Mouse (Mus musculus) layer of hippocampus, adult 11-12 months (tissue): ENCODE data around the gene Fhod1.

Experiments used
- DNase-seq: peaks from one replicate; pipeline ENCODE4 v3.0.0; 2022; ENCODE audit warnings: low spot score

Fhod1 gene

DNA sequence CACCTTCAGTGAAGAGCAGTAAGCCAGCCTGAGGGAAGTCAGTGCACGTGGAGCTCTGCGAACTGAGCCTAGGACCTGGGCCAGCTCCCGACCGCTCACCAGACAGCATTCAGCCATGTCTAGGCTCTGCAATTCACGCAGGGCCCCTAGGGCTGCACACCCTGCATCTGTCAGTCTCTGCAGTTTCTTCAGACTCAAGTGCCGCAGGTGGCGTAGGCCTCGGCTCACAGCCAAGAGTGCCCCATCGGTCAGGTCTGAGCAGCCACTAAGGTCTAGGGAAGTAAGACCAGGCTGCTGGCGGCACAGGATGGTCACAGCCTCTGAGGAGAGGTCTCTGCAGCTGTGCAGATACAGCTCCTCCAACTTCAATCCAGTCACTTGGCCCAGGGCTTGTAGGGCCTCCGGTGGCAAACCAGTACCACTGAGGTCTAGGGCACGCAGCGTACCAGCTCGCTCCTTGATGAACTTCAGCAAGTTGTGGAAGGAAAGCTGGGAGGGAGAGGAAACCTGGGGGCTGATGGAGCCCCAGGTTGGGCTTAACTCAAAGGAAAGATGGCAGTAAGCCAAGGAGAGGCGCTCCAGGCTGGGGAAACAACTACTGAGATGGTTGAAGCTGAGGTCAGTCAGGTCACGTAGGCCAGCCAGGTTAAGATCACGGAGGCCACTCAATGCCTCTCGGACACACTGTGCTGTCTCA lies 32.5 kb downstream of the Fhod1 start:
- DNase-seq = no peak

DNA sequence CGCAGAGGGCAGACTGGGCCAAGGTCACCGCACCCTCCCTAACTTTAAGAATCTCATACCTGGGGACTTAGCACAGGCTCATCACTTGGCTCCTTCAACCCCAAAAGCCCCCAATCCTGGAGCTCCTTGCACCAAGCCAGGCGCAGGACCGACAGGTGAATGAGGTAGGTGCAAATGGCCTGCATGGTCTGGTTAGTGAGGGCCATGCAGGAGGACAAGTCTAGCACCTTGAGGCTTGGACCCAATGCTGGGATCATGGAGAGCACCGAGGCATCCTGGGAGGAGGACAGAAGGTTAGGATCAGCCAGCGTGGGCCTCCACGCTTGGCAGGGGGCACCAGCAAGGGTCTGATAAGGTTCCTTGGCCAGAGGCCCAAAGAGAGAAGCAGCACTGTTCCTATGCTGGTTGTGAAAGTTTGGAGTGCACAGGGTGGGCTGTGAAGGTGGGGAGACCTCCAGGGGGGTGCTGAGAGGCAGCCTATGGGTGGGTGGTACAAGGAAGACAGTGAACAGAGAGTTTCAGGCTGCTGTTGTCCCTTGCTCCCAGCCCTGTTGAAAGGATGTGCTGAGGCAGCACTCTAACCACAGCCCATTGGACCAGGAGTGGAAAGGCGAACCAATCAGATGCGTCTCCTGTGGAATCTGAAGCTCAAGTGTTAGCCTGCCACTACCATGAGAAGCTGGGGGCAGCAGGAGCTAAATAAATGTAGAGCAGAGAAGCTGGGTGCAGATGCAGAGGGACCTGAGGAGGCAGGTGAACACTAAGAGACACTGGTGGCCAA lies 33.9 kb downstream of the Fhod1 start:
- DNase-seq = no peak

DNA sequence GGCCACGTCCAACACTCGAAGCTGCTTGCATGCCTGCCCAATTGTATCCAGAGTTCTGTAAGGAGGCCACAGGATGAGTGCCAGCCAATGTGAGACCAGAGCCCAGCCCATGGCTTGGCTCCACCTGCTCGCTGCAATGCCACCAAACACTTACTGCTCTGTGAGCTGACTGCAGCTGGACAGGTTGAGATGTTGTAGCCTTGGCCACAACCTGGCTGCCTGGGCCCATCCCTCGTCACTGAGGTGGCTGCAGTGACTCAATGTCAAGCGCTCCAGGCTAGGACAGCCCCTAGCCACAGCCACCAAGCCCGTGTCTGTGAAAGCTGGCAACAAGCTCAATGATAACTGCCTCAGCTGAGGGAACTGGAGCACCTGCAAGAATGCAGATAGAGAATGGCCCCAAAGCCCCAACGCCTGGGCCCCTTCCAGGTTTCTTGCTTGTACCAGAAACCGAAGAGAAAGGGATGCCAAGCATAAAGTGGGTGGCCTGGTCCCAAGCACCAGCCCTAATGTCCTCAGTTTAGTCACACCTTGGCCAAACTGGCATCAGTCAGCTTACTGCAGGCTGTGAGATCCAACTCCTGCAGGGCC lies 34.8 kb downstream of the Fhod1 start:
- no peak for DNase-seq

DNA sequence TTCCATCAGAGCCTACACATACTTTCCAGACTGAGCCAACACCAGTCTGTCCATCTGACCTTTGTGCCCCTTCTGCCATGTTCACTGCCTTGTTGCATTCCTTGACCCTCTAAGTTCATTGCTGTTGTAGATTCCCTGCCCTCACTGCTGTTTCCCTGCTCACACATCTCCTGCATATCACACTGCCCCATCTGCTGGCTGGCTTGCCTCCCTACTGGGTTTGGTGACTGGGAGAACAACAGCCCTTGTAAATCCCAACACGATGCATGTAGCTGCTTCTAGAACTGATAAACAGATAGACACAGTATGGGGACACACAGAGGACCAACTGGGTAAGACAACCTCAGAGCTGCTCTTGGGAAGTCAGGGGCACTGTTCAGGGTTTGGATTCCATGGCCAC lies 36.0 kb downstream of the Fhod1 start:
- no peak for DNase-seq

DNA sequence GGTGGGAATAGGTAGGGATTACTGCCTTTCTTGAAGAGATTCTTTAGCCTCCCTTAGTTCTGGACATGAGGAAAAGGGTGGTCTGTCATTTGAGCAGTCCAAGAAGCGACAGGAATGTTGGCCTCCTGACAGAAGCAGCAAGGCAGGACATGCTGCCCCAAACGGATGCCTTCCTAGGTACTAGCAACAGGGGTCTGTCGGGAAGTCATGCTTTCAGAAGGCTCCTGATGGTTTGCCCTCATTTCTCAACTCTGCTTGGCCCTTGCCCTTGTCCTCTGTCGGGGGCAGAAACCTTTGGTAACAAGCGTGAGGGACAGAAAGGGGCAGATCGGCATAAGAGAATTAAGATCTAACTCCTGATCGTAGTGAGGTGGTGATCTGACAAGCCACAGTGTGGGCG lies 37.6 kb downstream of the Fhod1 start:
- no peak for DNase-seq

DNA sequence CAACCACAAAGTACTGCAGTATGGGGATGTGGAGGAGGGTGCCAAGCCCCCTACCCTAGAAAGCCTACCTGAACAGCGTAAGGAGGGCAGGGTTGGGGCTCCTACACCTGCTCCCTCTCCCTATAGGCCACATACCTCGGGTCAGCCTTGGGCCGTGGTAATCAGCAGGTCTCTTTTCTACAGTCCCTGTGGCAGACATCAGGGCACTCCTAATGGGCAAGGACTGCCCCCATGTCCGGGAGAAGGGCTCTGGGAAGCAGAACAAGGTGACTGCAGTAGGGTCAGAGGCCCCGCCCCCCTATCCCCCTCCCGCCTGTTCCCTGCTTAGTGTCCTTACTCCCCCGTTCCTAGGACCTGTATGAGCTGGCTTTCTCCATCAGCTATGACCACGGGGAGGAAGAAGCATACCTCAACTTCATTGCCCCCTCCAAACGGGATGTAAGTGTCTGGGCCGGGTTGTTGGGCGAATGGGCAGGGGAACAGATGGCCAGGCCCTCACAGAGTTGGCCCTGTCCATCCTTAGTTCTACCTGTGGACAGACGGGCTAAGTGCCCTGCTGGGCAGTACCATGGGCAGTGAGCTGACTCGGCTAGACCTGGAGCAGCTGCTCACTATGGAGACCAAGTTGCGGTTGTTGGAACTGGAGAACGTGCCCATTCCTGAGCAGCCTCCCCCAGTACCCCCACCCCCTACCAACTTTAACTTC lies 38.5 kb downstream of the Fhod1 start:
- DNase-seq = no peak

DNA sequence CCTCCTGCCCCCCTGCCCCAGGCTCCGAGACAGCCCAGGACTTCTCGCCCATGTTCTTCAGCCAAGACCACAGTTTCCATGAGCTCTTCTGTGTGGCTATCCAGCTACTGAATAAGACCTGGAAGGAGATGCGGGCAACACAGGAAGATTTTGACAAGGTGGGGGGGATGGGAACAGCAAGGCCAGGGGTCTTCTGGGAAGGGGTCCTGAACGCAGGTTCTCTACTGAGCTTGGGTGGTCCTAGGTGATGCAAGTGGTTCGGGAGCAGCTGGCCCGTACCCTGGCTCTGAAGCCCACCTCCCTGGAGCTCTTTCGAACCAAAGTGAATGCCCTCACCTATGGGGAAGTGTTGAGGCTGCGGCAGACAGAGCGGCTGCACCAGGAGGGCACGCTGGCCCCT lies 39.3 kb downstream of the Fhod1 start:
- no peak for DNase-seq

DNA sequence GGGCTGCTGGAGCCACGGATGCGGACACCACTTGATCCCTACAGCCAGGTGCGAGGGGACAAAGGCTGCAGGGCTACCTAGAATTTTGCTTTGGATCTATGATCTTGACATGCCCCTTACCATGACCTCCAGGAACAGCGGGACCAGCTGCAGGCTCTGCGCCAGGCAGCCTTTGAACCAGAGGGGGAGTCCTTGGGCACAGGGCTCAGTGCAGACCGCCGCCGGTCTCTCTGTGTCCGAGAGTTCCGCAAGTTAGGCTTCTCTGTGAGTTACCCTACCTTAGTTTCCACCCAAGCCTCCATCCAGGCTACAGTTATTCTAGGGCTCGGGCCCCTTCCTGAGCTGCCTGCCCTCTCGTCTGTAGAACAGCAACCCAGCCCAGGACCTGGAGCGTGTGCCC lies 40.1 kb downstream of the Fhod1 start:
- DNase-seq = no peak

DNA sequence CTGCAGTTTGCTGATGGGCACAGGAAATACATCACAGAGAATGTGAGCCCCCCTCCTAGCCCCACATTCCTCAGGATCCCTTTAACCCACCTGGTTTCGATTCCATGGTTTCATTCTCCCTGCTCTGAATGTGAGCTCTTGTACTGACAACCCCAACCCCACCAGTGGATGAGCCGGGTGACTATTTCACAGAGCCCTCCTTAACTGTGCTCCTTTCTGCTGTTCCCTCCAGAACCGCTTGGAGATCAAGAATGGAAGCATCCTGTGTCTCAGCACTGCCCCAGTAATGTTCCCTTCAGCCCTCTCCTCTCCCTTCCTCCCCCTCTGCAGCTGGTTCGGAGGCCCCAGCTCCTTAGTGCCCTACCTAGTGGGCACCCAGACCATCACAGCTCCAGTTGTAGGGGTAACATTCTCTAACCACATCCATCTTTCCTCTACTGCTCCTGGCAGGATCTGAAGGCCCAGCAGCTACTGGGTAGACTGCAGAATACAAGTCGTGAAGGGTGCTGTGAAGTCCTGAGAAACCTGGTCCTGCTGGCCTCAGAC lies 41.5 kb downstream of the Fhod1 start:
- no peak for DNase-seq

DNA sequence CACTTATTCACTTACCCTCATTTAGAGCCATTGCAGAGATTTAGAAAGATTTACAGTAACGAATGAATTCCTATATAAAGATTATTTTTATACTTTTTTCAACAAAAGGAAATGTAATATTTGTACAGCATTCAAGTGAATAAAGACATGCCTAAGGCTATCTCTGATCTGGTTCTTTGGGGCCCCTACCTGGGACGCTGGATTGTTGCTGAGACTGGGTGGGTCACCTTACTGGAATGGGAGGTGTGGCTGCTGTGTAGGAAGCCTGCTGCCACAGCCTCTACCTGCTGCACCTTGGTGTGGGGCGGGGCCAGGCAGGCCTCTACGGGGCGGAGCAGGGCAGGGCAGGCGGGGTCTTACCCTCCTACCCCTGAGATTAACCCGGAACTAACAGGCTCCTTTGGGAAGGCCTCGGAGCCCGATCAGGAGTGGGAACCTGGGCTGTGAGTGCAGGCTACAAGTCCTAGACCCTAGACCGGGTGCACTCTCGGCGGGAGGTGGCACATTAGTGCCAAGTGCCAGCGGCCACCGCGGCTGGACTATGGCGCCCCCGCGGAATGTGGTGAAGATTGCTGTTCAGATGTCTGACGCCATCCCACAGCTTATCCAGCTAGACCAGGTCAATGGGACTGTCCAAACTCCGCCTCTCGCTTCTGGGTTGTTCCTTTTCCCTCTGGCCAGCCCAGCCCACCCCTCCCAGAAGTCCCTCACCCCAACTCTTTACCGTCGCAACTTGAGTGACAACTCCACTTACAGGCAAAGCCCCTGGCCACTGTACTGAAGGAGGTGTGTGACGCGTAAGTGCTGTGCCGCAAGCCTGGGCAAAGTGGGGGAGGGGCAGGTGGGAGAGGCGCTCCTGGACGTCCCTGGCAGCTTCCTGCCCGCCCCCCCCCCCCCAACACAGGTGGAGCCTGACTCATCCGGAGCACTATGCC lies 42.3 kb downstream of the Fhod1 start, which contains the start of gene Elmo3:
Gene Elmo3, plus strand, starts transcription at position 391 of the 935 bp plus-strand sequence.
- DNase-seq = no peak

DNA sequence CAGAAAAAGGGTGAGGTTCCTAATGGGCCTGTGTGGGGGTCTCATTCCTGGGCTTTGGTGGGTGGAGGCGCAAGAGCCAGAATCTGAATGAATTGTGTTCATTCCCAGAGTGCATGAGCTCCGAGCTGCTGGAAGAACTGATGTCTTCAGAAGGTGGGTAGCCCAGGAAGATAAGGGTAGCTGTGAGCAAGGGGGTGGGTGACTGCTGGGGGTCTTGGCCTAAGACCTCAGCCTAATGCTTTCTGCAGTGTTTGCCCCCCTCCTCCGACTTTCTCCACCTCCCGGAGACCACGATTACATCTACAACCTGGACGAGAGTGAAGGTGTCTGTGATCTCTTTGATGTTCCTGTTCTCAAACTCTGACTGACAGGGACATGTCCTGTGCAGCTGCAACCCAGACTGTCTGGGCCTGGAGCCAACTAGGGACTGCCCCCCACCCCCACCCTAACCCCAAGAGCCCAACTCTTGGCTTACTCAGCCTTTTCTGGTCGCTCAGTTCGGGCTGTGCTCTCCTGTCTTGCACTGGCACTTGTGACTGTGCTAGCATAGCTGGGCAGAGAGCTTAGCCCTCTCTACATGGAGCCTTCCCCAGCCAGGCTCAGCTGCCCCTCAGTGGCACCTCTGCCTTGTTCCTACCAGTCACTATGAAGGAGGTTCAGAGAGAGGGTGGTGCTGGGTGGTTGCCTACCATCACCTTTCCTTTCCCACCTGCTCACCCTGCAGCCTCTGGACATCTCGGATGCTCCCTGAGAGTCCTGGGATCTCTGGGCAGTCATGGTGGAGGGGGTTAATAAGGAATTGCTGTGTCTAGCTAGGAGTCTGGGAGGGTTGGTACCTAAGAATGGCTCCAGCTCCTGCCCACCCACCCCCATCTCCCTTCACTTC lies 43.2 kb downstream of the Fhod1 start:
- no peak for DNase-seq

DNA sequence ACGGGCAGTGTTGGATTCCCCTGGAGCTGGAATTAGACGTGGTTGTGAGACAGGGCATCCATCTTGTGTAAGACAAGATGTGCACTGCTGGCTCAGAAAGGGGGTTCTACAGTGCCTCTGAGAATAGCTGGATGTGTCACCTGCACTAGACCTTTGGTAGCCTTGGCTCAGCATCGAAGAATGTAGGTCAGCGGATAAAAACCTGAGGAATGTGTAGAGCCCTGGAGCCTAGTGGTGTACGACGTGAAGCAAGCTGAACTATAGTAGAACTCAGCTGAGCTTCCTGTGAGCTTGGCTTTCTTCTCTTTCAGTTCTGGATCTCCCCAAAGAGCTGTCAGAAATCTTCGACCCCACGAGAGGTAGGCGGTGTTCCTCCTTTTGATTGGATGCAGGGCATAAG lies 43.9 kb downstream of the Fhod1 start:
- no peak for DNase-seq

DNA sequence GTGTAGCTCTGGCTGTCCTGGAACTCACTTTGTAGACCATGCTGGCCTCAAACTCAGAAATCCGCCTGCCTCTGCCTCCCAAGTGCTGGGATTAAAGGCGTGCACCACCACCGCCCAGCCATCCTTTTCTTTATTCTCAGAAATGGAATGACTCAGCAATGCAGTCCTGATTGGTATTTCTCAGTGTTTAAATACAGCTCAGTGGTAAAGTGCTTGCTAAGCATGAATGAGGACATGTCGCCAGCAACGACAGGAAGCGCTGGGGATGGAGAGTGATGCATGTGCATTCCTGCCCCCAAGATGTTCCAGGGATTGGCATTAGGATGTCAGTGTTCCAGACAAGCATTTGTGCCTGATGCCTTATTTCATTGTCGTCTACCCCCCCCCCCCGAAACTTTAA lies 44.4 kb downstream of the Fhod1 start:
- no peak for DNase-seq

DNA sequence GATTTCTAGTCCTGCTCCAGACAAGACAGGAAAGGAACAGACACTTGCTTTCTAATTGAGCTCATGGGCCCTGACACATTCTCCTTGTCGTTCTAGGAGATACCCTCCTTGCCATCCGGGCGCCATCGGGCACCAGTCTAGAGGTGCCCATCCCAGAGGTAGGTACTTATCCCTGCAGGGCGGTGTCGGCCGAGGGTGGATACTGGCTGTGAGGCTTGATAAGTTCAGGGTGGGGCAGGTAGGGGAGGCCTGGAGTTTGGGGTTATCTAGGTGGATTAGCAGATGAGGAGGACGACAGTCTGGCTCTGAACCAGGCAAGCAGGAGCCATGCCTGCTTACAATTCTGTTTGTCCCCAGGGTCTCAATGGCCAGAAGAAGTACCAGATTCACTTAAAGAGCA lies 47.8 kb downstream of the Fhod1 start:
- no peak for DNase-seq

DNA sequence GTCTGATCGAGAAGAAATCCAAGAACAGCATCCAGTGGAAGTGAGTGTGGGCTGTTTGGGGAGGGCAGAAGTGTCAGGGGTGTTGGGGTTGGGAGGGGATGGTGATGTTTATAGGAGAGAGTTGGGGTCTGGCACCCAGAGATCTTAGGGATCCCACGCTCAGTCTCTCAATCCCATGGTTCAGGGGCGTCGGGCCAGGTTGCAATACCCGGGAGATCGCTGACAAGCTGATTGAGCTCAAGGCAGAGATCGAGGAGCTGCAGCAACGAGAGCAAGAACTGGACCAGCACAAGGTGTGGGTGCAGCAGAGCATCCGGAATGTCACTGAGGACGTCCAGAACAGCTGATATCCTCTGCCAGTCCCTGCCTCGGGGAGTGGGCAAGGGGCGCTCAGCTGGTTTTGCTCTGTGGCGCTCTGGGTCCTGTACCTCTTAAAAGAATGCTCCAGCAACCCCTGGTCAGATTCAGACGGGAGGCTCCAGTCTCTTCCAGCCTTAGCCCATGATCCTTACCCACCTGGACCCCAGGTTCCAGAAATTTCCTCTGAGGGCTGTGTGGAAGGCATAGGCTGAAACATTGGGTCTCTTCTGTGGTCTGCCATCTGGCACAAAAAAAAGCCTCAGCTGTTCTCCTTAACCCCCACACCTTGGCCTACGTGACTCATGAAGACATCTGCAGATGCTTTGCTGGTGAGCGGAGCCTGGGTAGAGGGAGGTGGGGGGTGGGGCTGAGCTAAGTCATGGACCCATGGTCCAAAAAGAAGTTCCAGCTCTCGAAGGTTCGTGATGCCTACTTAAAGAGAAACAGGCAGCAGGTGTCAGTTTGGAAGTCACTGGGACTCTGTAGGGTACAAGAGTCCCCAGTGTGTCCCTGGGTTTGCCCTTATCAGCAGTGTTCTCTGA lies 49.2 kb downstream of the Fhod1 start:
- DNase-seq = no peak

DNA sequence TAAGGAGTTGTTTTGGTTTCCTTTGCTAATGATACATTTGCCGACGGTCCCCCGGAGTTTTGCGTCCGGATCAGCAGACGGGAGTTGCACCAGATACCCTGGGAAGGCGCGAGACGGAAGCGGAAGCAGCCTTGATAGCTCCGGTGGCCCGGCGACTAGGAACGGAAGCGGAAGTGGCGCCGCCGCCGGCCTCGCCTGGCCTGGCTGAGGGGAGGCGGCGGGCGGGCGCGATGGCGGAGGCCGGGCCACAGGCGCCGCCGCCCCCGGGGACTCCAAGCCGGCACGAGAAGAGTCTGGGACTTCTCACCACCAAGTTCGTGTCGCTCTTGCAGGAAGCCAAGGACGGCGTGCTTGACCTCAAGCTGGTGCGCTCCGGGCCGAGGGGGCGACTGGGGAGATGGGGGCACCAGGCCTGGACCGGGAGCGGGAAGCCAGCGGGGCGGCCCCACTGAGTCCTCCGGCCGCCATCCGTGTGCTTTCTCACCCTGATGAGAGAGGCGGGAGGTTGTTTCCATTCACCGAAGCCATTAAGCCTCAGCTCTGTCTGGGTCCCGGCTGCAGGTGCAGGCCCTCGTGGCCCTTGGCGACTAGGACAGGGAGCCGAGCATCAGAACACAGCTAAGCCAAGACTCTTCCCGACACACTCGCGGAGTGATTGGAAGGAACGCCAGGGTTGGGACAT lies 50.1 kb downstream of the Fhod1 start, which contains the start of gene E2f4:
Gene E2f4, plus strand, starts transcription at position 153 of the 682 bp plus-strand sequence.
- peak; percentile 93 for DNase-seq

DNA sequence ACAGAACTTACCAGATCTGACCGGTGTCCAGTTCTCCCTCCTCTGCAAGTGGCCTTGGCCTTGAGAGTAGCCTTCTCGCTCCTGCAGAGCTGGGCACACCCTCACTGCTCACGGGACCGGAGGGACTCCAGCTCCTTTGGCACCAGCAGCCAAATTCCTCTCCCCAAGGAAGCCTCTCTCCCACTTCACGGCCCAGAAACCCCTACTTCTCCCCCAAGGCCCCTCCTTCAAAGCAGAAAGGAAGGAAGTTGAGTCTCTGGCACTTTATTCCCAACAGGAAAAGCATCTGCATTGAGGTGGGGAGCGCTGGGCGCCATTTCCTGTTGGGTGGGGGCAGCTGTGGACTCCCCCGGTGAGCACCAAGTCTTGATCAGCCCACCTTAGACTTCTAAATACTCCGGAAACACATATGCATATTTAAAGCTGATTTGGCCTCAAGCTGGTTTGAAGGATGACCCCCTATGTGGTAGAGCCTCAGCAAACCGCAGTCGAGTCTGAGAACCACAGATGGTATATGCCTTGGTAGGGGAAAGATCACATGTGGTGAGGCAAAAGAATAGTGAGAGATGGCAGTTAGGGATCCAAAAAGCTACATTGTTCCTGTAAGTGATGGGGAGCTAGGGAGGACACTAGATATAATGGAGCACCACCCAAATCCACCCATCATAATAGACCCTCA lies 51.7 kb downstream of the Fhod1 start, which contains the start of gene Exoc3l:
Gene Exoc3l, minus strand, starts transcription at position 207 of the 679 bp plus-strand sequence.
- no peak for DNase-seq

DNA sequence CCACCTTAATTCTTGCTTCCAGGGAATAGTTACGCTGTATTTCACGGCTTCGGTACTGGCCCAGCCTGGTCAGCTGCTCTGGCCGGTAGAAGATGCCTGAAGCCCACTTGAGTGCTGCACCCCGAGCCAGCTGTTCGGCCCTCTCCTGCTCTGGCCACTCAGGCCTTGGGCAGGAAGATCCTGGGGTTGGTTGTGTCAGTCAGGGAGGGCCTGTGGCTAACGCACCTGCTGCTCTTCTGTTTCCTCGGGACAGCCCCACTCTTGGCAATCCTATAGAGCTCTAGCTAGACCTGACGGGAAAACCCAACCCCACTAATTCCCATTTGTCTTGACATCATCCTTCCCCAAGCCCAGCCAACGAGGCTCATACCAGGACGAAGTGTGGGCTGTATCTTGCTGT lies 52.5 kb downstream of the Fhod1 start:
- no peak for DNase-seq
